Mouse (Mus musculus): Measurements from ENCODE around the gene Sh3bgrl2. TPM values are rescaled to one million over a fixed set of nuclear protein-coding genes. Genes with fewer than 3 reads are reported as not detected.

Sh3bgrl2 gene
- total RNA-seq, 2 experiments from 2014 or later: 0.80 to 0.85 TPM

- ATAC-seq (replicated peaks; ENCODE audit: low FRiP score, low TSS enrichment, poor library complexity, severe bottlenecking): no peak
Observed at GRCm38 (mm10) chr9:83556780-83557771, 8.9 kb downstream of the Sh3bgrl2 start.

GRCm38 (mm10) chr9:83560670-83561069 lies 12.5 kb downstream of the Sh3bgrl2 start:
- no peak for ATAC-seq (replicated peaks; ENCODE audit: low FRiP score, low TSS enrichment, poor library complexity, severe bottlenecking)

GRCm38 (mm10) chr9:83562889-83563288 lies 14.8 kb downstream of the Sh3bgrl2 start:
- no peak for ATAC-seq (replicated peaks; ENCODE audit: low FRiP score, low TSS enrichment, poor library complexity, severe bottlenecking)

GRCm38 (mm10) chr9:83563808-83564549 lies 15.9 kb downstream of the Sh3bgrl2 start:
- no peak for ATAC-seq (replicated peaks; ENCODE audit: low FRiP score, low TSS enrichment, poor library complexity, severe bottlenecking)

GRCm38 (mm10) chr9:83564934-83565652 lies 17.0 kb downstream of the Sh3bgrl2 start:
- ATAC-seq (replicated peaks; ENCODE audit: low FRiP score, low TSS enrichment, poor library complexity, severe bottlenecking): no peak

GRCm38 (mm10) chr9:83566141-83566540 lies 18.0 kb downstream of the Sh3bgrl2 start:
- no peak for ATAC-seq (replicated peaks; ENCODE audit: low FRiP score, low TSS enrichment, poor library complexity, severe bottlenecking)

- no peak for ATAC-seq (replicated peaks; ENCODE audit: low FRiP score, low TSS enrichment, poor library complexity, severe bottlenecking)
Observed at GRCm38 (mm10) chr9:83568125-83568524, 20.0 kb downstream of the Sh3bgrl2 start.

- no peak for ATAC-seq (replicated peaks; ENCODE audit: low FRiP score, low TSS enrichment, poor library complexity, severe bottlenecking)
Observed at GRCm38 (mm10) chr9:83568937-83569336, 20.8 kb downstream of the Sh3bgrl2 start.

GRCm38 (mm10) chr9:83569898-83570297 lies 21.8 kb downstream of the Sh3bgrl2 start:
- ATAC-seq (replicated peaks; ENCODE audit: low FRiP score, low TSS enrichment, poor library complexity, severe bottlenecking): no peak

- ATAC-seq (replicated peaks; ENCODE audit: low FRiP score, low TSS enrichment, poor library complexity, severe bottlenecking): no peak
Observed at GRCm38 (mm10) chr9:83571315-83571714, 23.2 kb downstream of the Sh3bgrl2 start.

- ATAC-seq (replicated peaks; ENCODE audit: low FRiP score, low TSS enrichment, poor library complexity, severe bottlenecking): no peak
Observed at GRCm38 (mm10) chr9:83572326-83572725, 24.2 kb downstream of the Sh3bgrl2 start.

GRCm38 (mm10) chr9:83572870-83573269 lies 24.7 kb downstream of the Sh3bgrl2 start:
- no peak for ATAC-seq (replicated peaks; ENCODE audit: low FRiP score, low TSS enrichment, poor library complexity, severe bottlenecking)

- no peak for ATAC-seq (replicated peaks; ENCODE audit: low FRiP score, low TSS enrichment, poor library complexity, severe bottlenecking)
Observed at GRCm38 (mm10) chr9:83573588-83573987, 25.5 kb downstream of the Sh3bgrl2 start.

GRCm38 (mm10) chr9:83575403-83575802 lies 27.3 kb downstream of the Sh3bgrl2 start:
- ATAC-seq (replicated peaks; ENCODE audit: low FRiP score, low TSS enrichment, poor library complexity, severe bottlenecking): no peak

- ATAC-seq (replicated peaks; ENCODE audit: low FRiP score, low TSS enrichment, poor library complexity, severe bottlenecking): no peak
Observed at GRCm38 (mm10) chr9:83576018-83576688, 28.0 kb downstream of the Sh3bgrl2 start.

GRCm38 (mm10) chr9:83576689-83577057 lies 28.5 kb downstream of the Sh3bgrl2 start:
- peak; percentile 73; the same call in 1 of the 2 replicates for ATAC-seq (replicated peaks; ENCODE audit: low FRiP score, low TSS enrichment, poor library complexity, severe bottlenecking)

- ATAC-seq (replicated peaks; ENCODE audit: low FRiP score, low TSS enrichment, poor library complexity, severe bottlenecking): no peak
Observed at GRCm38 (mm10) chr9:83577260-83577659, 29.1 kb downstream of the Sh3bgrl2 start.

- ATAC-seq (replicated peaks; ENCODE audit: low FRiP score, low TSS enrichment, poor library complexity, severe bottlenecking): no peak
Observed at GRCm38 (mm10) chr9:83579049-83579448, 30.9 kb downstream of the Sh3bgrl2 start.

- ATAC-seq (replicated peaks; ENCODE audit: low FRiP score, low TSS enrichment, poor library complexity, severe bottlenecking): no peak
Observed at GRCm38 (mm10) chr9:83582748-83583147, 34.6 kb downstream of the Sh3bgrl2 start.
